Mouse (Mus musculus): ENCODE results near the gene Kcp.
A peak's percentile ranks its signal among the peaks of the same experiment; 100 is the strongest.

Kcp gene

GRCm38 (mm10) chr6:29522626-29523300 is 15.0 kb upstream of the Kcp start:
- no peak for DNase-seq

- DNase-seq: no peak
Observed at GRCm38 (mm10) chr6:29517139-29517538, 9.4 kb upstream of the Kcp start.

- no peak for DNase-seq
Observed at GRCm38 (mm10) chr6:29513284-29513683, 5.5 kb upstream of the Kcp start.

GRCm38 (mm10) chr6:29509086-29509485 is 1.3 kb upstream of the Kcp start:
- no peak for DNase-seq

GRCm38 (mm10) chr6:29506834-29507233 is 918 bp downstream of the Kcp start:
- DNase-seq: no peak

GRCm38 (mm10) chr6:29505493-29505892 is 2.3 kb downstream of the Kcp start:
- DNase-seq: no peak

- no peak for DNase-seq
Observed at GRCm38 (mm10) chr6:29501599-29501998, 6.2 kb downstream of the Kcp start.

GRCm38 (mm10) chr6:29500810-29501209 is 6.9 kb downstream of the Kcp start:
- no peak for DNase-seq

GRCm38 (mm10) chr6:29500177-29500576 is 7.6 kb downstream of the Kcp start:
- no peak for DNase-seq

GRCm38 (mm10) chr6:29497791-29498190 is 10.0 kb downstream of the Kcp start:
- DNase-seq: no peak

GRCm38 (mm10) chr6:29496270-29496669 is 11.5 kb downstream of the Kcp start:
- no peak for DNase-seq

GRCm38 (mm10) chr6:29494101-29494500 is 13.7 kb downstream of the Kcp start:
- no peak for DNase-seq

- DNase-seq: no peak
Observed at GRCm38 (mm10) chr6:29485951-29486350, 21.8 kb downstream of the Kcp start.

GRCm38 (mm10) chr6:29484716-29485559 is 22.8 kb downstream of the Kcp start:
- DNase-seq: no peak

GRCm38 (mm10) chr6:29482691-29483090 is 25.1 kb downstream of the Kcp start:
- DNase-seq: no peak

GRCm38 (mm10) chr6:29474736-29475135 is 33.0 kb downstream of the Kcp start:
- DNase-seq: no peak

- peak; percentile 56 for DNase-seq
Observed at GRCm38 (mm10) chr6:29473941-29474691, 33.6 kb downstream of the Kcp start.

GRCm38 (mm10) chr6:29471137-29471536 is 36.6 kb downstream of the Kcp start, which contains the start of gene Atp6v1fnb:
Gene Atp6v1fnb, plus strand, starts transcription at chr6:29471437.
- DNase-seq: no peak

- no peak for DNase-seq
Observed at GRCm38 (mm10) chr6:29468851-29469250, 38.9 kb downstream of the Kcp start.

GRCm38 (mm10) chr6:29467583-29468354 is 40.0 kb downstream of the Kcp start, which contains the start of gene Atp6v1f:
Gene Atp6v1f, plus strand, starts transcription at chr6:29467718.
- DNase-seq: peak; percentile 93

- no peak for DNase-seq
Observed at GRCm38 (mm10) chr6:29463388-29463787, 44.4 kb downstream of the Kcp start.

GRCm38 (mm10) chr6:29461502-29461901 is 46.2 kb downstream of the Kcp start:
- DNase-seq: no peak

- no peak for DNase-seq
Observed at GRCm38 (mm10) chr6:29450667-29451066, 57.1 kb downstream of the Kcp start.
